Mouse (Mus musculus) forebrain, embryonic 14.5 days (tissue): ENCODE data around the gene Rab11fip5. TPM values are rescaled to one million over a fixed set of nuclear protein-coding genes. Genes with fewer than 3 reads are reported as not detected.

Experiments
- ATAC-seq: fragments of 200-750 bp; cut with Nextera tagmentation; 2 replicates; pipeline ENCODE4 v1.8.0; 2017; ENCODE audit warnings: mild to moderate bottlenecking, moderate library complexity
- DNase-seq: peaks from one replicate; pipeline ENCODE4 v3.0.0-alpha.2; 2015; ENCODE audit warnings: low spot score
- H3K27ac ChIP-seq: fragments of 300-500 bp; sonication (generic); 2 replicates; pipeline ENCODE4 v1.5.1; 2014; ENCODE audit warnings: low read depth, mild to moderate bottlenecking, control low read depth, low read length, moderate library complexity
- H3K27me3 ChIP-seq: fragments of 300-500 bp; sonication (generic); replicated peaks from 2 replicates; pipeline ENCODE4 v1.6.1; 2014; ENCODE audit warnings: low read length, control low read depth, mixed read lengths; ENCODE audit not compliant: control insufficient read depth, insufficient read depth
- H3K36me3 ChIP-seq: fragments of 300-500 bp; sonication (generic); 2 replicates; pipeline ENCODE4 v1.6.1; 2014; ENCODE audit warnings: low read length, control low read depth; ENCODE audit not compliant: control insufficient read depth, insufficient read depth
- H3K4me1 ChIP-seq: fragments of 300-500 bp; sonication (generic); 2 replicates; pipeline ENCODE4 v1.6.1; 2014; ENCODE audit warnings: antibody characterized with exemption, low read length, control low read depth; ENCODE audit not compliant: control insufficient read depth, insufficient read depth
- H3K4me2 ChIP-seq: fragments of 300-500 bp; sonication (generic); 2 replicates; pipeline ENCODE4 v1.6.1; 2014; ENCODE audit warnings: mild to moderate bottlenecking, control low read depth, low read length
- H3K4me3 ChIP-seq: fragments of 300-500 bp; sonication (generic); 2 replicates; pipeline ENCODE4 v1.5.1; 2014; ENCODE audit warnings: low read depth, low read length, control low read depth
- H3K9ac ChIP-seq: fragments of 300-500 bp; sonication (generic); 2 replicates; pipeline ENCODE4 v1.6.1; 2014; ENCODE audit warnings: mild to moderate bottlenecking, low read length, control low read depth, moderate library complexity
- H3K9me3 ChIP-seq: fragments of 300-500 bp; sonication (generic); replicated peaks from 2 replicates; pipeline ENCODE4 v1.6.1; 2016; ENCODE audit warnings: low read length, control low read depth, mixed read lengths; ENCODE audit not compliant: control insufficient read depth
- WGBS: fragments of 180-500 bp; shearing (Covaris S2); extraction: QIAGEN DNeasy Blood & Tissue Kit; methylation state at CpG from one replicate; pipeline ENCODE4 v1.1.7; 2014; 5-methylcytosine and 5-hydroxymethylcytosine counted together
- polyA plus RNA-seq: library from polyadenylated mRNA; unstranded; fragments of >200 nt; fragmentation: Nextera tagmentation; extraction: Ambion mirVana; gene quantifications from 2 replicates; pipeline ENCODE4 v1.2.1, GENCODE M21; 2014

Rab11fip5 gene
- polyA plus RNA-seq, 1 experiment from 2014 or later: 9.2 TPM

DNA sequence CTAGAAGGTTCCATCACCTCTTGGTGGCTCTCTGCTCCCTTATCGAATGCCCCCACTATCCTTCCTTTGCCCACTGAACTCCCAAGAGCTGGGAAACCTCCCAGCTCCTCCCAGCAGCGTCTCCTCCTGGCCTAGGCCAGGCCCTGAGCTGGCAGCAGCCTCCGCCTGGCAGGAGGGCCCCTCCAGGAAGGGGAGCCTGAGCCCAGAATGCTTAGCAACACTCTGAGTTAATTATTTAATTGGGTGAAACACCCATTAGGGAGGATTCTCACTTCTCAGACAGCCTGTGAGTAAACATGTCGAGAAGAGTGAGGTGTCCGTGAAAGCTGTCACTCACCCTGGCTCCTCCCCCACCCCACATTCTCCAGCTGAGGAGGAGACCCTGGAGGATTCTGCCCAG, 25.3 kb upstream of the Rab11fip5 start:
- H3K9ac ChIP-seq: no peak overlapping the region
- H3K4me3 ChIP-seq: no peak overlapping the region
- H3K9me3 ChIP-seq: no peaks in the 10 kb centered on the region
- peak overlapping the region; percentile 4; the same call in 1 of the 2 replicates for H3K27ac ChIP-seq
- H3K36me3 ChIP-seq: no peaks in the 10 kb centered on the region
- DNase-seq (peak; percentile 78), ATAC-seq (peak; percentile 82)
- H3K27me3 ChIP-seq: no peaks in the 10 kb centered on the region
- 25% methylated on average over 5 of the region's 5 CpGs for WGBS
- H3K4me1 ChIP-seq: no peaks in the 10 kb centered on the region; the same call in 1 of the 2 replicates
- no peak overlapping the region for H3K4me2 ChIP-seq

DNA sequence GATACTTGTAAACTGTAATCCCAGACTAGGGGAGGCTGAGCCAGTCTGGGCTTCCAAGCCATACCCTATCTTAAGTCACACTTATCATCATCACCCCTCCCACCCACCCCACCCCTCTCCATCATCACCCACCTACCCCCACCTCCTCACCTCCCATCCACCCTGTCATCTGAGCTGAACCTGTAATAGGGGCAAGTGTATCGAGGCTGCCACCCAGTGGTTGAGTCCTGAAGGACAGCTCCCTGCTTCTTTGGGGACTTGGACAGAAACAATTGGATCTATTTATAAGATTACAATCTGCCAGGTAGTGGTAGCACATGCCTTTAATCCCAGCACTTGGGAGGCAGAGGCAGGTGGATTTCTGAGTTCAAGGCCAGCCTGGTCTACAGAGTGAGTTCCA, 22.7 kb upstream of the Rab11fip5 start:
- Histone ChIP-seq H3K9me3 (no peaks in the 10 kb centered on the region), H3K4me2 (no peak overlapping the region), H3K27ac (no peak overlapping the region), H3K36me3 (no peaks in the 10 kb centered on the region), H3K9ac (no peak overlapping the region), H3K4me1 (no peaks in the 10 kb centered on the region), H3K27me3 (no peaks in the 10 kb centered on the region), H3K4me3 (no peak overlapping the region)
- ATAC-seq: no peak
- WGBS: 10% methylated on average over 1 of the region's 1 CpGs
- DNase-seq: peak; percentile 21

GRCm38 (mm10) chr6:85395360-85395759, 20.9 kb upstream of the Rab11fip5 start:
- Histone ChIP-seq H3K27me3 (no peaks in the 10 kb centered on the region), H3K9ac (no peak overlapping the region), H3K27ac (no peak overlapping the region), H3K4me2 (no peak overlapping the region), H3K36me3 (no peaks in the 10 kb centered on the region), H3K9me3 (no peaks in the 10 kb centered on the region), H3K4me1 (no peaks in the 10 kb centered on the region), H3K4me3 (no peak overlapping the region)
- no peak for ATAC-seq
- WGBS: 82% methylated on average over 2 of the region's 2 CpGs
- no peak for DNase-seq

GRCm38 (mm10) chr6:85391803-85392202, 17.4 kb upstream of the Rab11fip5 start:
- ATAC-seq (no peak), DNase-seq (peak; percentile 77)
- no peaks in the 10 kb centered on the region for H3K27me3 ChIP-seq
- no peak overlapping the region for H3K4me3 ChIP-seq
- no peak overlapping the region for H3K9ac ChIP-seq
- H3K27ac ChIP-seq: no peak overlapping the region
- no peaks in the 10 kb centered on the region for H3K4me1 ChIP-seq
- H3K4me2 ChIP-seq: no peak overlapping the region
- no peaks in the 10 kb centered on the region for H3K9me3 ChIP-seq
- no peaks in the 10 kb centered on the region for H3K36me3 ChIP-seq
- 20% methylated on average over 7 of the region's 7 CpGs for WGBS

DNA sequence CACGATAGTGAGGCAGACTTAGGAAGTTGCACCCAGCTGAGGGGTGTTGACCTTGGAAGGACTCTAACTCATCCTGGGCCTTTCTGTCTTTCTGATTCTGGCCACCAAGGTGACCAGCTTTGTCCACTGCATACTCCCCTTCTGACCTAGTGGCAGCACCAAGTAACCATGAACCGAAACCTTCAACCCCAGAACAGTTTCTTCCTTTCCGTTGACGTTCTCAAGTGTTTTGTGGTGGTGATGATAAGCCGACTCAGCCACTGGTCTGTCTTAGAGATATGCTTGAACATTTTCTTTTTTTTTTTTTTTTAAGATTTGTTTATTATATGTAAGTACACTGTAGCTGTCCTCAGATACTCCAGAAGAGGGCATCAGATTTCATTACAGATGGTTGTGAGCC, 14.2 kb upstream of the Rab11fip5 start:
- Histone ChIP-seq H3K9me3 (no peaks in the 10 kb centered on the region), H3K4me1 (no peaks in the 10 kb centered on the region), H3K36me3 (no peaks in the 10 kb centered on the region), H3K4me3 (no peak overlapping the region), H3K9ac (no peak overlapping the region), H3K27ac (no peak overlapping the region), H3K4me2 (no peak overlapping the region), H3K27me3 (no peaks in the 10 kb centered on the region)
- ATAC-seq (no peak), DNase-seq (no peak)
- 89% methylated on average over 5 of the region's 5 CpGs for WGBS

GRCm38 (mm10) chr6:85382791-85383190, 8.4 kb upstream of the Rab11fip5 start:
- no peak overlapping the region for H3K9ac ChIP-seq
- 83% methylated on average over 2 of the region's 2 CpGs for WGBS
- no peak overlapping the region for H3K27ac ChIP-seq
- H3K27me3 ChIP-seq: no peaks in the 10 kb centered on the region
- H3K4me3 ChIP-seq: no peak overlapping the region
- H3K9me3 ChIP-seq: no peaks in the 10 kb centered on the region
- H3K4me2 ChIP-seq: no peak overlapping the region
- H3K4me1 ChIP-seq: no peaks in the 10 kb centered on the region; the same call in 1 of the 2 replicates
- no peak for ATAC-seq
- H3K36me3 ChIP-seq: no peaks in the 10 kb centered on the region
- DNase-seq: no peak

GRCm38 (mm10) chr6:85381648-85382020, 7.2 kb upstream of the Rab11fip5 start:
- no peaks in the 10 kb centered on the region for H3K36me3 ChIP-seq
- WGBS: 82% methylated on average over 10 of the region's 10 CpGs
- ATAC-seq (no peak), DNase-seq (no peak)
- no peaks in the 10 kb centered on the region for H3K27me3 ChIP-seq
- H3K9me3 ChIP-seq: no peaks in the 10 kb centered on the region
- H3K9ac ChIP-seq: no peak overlapping the region
- no peak overlapping the region for H3K27ac ChIP-seq
- H3K4me3 ChIP-seq: no peak overlapping the region
- no peak overlapping the region for H3K4me2 ChIP-seq
- no peaks in the 10 kb centered on the region; the same call in 1 of the 2 replicates for H3K4me1 ChIP-seq

DNA sequence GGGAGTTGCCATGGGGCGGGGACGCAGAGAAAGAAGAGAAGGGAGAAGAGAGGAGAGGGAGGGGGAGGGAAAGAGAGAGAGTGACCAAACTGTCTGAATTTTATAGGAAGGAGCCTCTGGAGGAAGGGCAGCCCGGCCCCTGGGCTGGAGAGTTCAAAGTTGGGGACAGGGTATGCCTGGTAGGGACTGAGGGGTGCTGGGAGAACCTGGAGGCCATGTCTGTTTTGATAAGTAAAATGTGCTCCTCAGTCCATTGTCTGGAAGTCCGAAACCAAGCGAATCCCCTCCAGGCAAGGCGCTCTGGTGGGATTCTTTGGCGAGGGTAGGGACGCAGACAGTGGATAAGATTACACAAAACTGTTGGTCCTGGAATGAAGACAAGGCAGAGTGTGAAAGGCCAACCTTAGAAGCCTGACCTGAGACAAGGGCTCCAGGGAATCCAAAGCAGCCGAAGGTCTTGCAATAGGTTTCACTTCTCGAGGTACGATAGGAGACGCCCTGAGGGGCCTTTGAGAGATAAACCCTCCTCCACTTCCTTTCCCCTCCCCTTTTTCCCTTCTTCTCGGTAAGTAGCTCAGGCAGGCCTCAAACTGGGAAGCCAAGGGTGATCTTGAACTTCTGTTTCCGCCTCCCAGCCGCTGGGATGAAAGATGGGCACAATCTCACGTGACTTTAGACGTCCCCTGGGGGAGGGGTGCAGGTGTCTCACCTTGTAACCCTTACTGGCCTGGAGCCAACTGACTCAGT, 6.6 kb upstream of the Rab11fip5 start:
- Histone ChIP-seq H3K4me3 (no peak overlapping the region), H3K27me3 (no peaks in the 10 kb centered on the region), H3K4me1 (no peaks in the 10 kb centered on the region; the same call in 1 of the 2 replicates), H3K9ac (no peak overlapping the region), H3K27ac (no peak overlapping the region), H3K4me2 (0 out of 2 replicates have a peak overlapping the region, but pooled peaks have one; percentile 18), H3K36me3 (no peaks in the 10 kb centered on the region), H3K9me3 (no peaks in the 10 kb centered on the region)
- WGBS: 20% methylated on average over 17 of the region's 17 CpGs
- peak; percentile 8 for DNase-seq
- ATAC-seq: no peak; the same call in 1 of the 2 replicates

DNA sequence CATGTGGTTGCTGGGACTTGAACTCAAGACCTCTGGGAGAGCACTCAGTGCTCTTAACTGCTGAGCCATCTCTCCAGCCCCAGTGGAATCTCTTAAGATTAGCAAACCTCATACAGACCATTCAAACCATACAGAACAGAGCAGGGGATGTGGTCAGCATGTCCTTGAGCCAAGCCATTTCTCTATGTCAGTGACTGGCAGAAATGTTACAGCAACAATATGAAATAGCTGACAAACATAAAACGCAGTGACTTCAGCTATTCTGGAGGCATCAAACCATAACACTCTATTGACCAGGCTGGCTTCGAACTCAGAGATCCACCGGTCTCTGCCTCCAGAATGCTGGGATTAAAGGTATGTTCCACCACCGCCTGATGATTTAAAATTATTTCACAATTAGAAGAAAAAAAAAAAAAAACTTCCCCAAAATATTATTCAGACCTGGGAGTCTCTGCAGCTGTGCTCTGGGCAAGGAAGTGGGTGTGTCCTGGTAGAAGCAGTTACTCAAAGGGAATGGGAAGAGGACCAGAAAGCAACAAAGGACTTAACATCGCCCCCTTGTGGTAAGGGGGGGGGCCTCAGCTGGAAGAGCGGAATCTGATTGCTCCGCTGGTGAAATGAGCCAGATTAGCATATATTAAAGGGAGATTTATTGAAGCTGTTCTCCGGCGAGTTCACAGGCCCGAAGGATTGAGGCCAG, 5.9 kb upstream of the Rab11fip5 start:
- WGBS: 29% methylated on average over 10 of the region's 10 CpGs
- H3K27ac ChIP-seq: no peak overlapping the region
- no peaks in the 10 kb centered on the region for H3K27me3 ChIP-seq
- H3K9ac ChIP-seq: no peak overlapping the region
- H3K36me3 ChIP-seq: no peaks in the 10 kb centered on the region
- no peak overlapping the region for H3K4me3 ChIP-seq
- H3K9me3 ChIP-seq: no peaks in the 10 kb centered on the region
- DNase-seq (peak; percentile 90), ATAC-seq (peak; percentile 92)
- H3K4me2 ChIP-seq: 0 out of 2 replicates have a peak overlapping the region, but pooled peaks have one; percentile 18
- H3K4me1 ChIP-seq: no peaks in the 10 kb centered on the region; the same call in 1 of the 2 replicates
